Mouse (Mus musculus) embryo, embryonic 10.5 days (tissue): ENCODE results near the gene Pygm.

Source experiments
- DNase-seq: peaks from one replicate; pipeline ENCODE4 v3.0.0-alpha.2; 2015; ENCODE audit warnings: low spot score

The Pygm gene

DNA sequence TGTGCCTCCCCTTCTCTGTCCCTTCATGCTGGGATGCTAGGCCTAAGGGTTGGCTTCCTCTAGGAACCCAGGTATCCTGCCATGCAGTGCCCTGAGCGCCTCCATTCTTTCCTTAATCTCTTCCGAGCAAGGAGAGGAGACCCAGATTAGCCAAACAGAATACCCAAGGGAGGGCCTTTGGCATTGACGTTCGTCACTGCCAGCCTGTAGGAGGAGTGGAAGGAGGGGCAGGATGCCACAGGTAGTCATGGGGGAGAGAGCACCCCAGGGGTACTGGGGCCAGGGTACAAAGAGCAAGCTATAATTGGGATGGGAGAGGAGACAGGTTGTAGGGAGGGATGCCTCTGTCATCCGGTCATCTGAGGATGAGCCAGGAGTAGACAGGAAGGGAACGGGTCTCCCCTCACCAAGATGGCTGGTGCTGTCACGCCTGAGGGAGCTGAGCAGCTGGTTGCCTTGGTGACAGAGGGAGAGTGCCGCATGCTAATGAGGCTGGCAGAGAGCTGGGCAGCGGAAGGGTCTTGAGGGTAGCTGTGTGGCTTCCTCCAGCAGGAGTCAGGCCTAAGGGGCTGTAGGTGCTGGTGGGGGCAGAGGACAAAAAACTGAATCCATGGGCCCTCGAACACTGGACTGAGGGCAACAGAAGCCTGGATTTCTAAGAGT is 61.7 kb downstream of the Pygm start:
- DNase-seq: peak; percentile 73

DNA sequence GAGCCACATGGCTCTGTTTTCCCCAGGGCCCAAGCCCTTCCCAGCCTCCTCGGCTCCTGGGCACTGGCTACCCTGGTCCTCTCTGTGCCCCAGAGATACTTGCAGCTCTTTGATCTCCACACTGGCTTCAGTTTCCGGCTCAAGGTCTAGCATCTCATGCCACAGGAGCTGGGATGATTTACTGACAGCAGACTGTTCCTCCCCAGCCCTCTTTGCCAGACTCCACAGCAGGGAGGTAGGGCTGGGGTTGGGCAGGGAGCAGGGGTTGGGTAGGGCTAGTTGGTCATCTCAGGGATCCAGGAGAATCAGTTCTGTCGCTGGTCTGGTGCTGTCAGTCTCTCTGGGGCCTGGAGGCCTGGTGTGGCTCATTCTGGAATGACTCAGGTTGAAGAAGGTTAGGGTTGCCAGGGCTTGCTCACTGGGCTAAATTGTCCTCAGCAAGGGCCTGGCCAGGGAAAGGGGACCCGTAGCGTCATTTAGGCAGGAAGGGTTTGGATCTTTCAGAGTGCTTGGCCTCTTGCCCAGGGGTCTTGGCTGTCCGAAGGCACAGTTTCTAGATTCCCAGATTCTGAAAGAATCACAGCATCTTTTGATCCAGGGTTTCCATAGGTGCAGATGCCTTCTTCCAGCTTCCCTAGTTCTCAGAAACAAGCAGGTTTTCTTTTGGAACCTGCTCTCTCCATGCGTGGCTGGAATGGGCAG is 62.7 kb downstream of the Pygm start:
- DNase-seq: no peak
